Mouse (Mus musculus) megakaryocyte, embryonic 14.5 days (primary cell): Measurements from ENCODE around the gene Satb1.

Experiments
- FLI1 ChIP-seq: IDR thresholded peaks from 2 replicates; pipeline ENCODE4 v1.6.1; 2012; ENCODE audit warnings: low read length, inconsistent platforms, mixed read lengths
- GATA1 ChIP-seq: IDR thresholded peaks from 3 replicates; pipeline ENCODE4 v1.6.1; 2012; ENCODE audit warnings: mixed read lengths, low read length, inconsistent platforms, borderline replicate concordance

DNA sequence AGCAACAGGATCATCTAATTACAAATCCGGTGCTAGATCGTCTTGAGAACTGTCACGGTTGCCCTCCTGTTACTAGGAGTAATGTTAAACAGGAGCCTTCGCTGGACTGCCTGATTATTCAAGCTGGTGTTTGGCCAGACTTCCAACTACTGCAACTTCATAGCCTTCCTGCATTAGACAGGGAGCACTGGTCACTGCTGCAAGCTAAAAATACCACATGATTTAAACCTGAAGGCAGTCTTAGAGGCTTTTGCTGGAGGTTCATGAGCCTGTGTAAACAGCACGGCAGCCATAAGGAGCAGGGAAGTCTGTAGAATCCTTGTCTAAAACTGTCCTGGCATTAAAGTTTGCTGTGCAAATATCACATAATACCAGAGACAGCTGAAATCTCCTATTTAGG lies 25.7 kb downstream of the Satb1 start:
- TF ChIP-seq GATA1 (no peak), FLI1 (no peak)
